Mouse (Mus musculus) cerebellum, adult 2 months (tissue): ENCODE results near the gene Sh3bp2. TPM values are rescaled to one million over a fixed set of nuclear protein-coding genes. Genes with fewer than 3 reads are reported as not detected.
A peak's percentile ranks its signal among the peaks of the same experiment; 100 is the strongest.
"Not testable (repeated sequence)": the region's sequence is repeated elsewhere in the genome, so short reads cannot be mapped to it uniquely, and the experiment has no call there.

Experiments
- DNase-seq, 2 experiments: peaks; one replicate each; pipeline ENCODE4 v3.0.0; 2021
- H3K27ac ChIP-seq: fragments of 200-500 bp; 2 replicates; pipeline ENCODE4 v1.5.1; 2012; ENCODE audit warnings: low read length, control low read depth, inconsistent platforms; ENCODE audit not compliant: insufficient read depth
- H3K27me3 ChIP-seq: fragments of 200-500 bp; 2 replicates; pipeline ENCODE4 v1.6.1; 2012; ENCODE audit warnings: inconsistent platforms, mild to moderate bottlenecking, low read length, moderate library complexity; ENCODE audit not compliant: control insufficient read depth, insufficient read depth
- H3K4me1 ChIP-seq: fragments of 200-500 bp; 2 replicates; pipeline ENCODE4 v1.6.1; 2011; ENCODE audit warnings: low read length; ENCODE audit not compliant: control insufficient read depth, insufficient read depth
- H3K4me3 ChIP-seq: fragments of 200-500 bp; replicated peaks from 2 replicates; pipeline ENCODE3; 2011; ENCODE audit warnings: mild to moderate bottlenecking, low read depth, low read length, control low read depth; ENCODE audit not compliant: insufficient read depth
- CTCF ChIP-seq: fragments of 200-500 bp; IDR thresholded peaks from 2 replicates; pipeline ENCODE4 v1.5.1; 2011; ENCODE audit warnings: low read depth, mild to moderate bottlenecking, control low read depth, low read length, moderate library complexity, borderline replicate concordance; ENCODE audit not compliant: insufficient read depth
- POLR2A ChIP-seq: fragments of 200-500 bp; IDR thresholded peaks from 2 replicates; pipeline ENCODE4 v1.6.1; 2011; ENCODE audit warnings: low read length, control low read depth, borderline replicate concordance; ENCODE audit not compliant: insufficient read depth
- WGBS: fragments of 180-500 bp; shearing (Covaris S2); methylation state at CpG from one replicate; pipeline ENCODE4 v1.1.7; 2018; 5-methylcytosine and 5-hydroxymethylcytosine counted together
- polyA plus RNA-seq: library from polyadenylated mRNA; depleted of rRNA; stranded (reverse); fragments of >200 nt; gene quantifications from 2 replicates; pipeline ENCODE4 v1.2.3, GENCODE M21; 2012; rRNA removed

Sh3bp2 gene
- polyA plus RNA-seq, 1 experiment, result 3.2 TPM

- 47% methylated on average over 5 of the region's 5 CpGs for WGBS
- no peak overlapping the region for H3K4me3 ChIP-seq
- H3K4me1 ChIP-seq, result peaks cover 13% of the 10 kb centered on the region
- DNase-seq, result no peak
- H3K27me3 ChIP-seq, result no peaks in the 10 kb centered on the region
- TF ChIP-seq CTCF (no peak), POLR2A (no peak)
- no peak overlapping the region for H3K27ac ChIP-seq
Observed at GRCm38 (mm10) chr5:34591388-34592004, 65.9 kb downstream of the Sh3bp2 start.

GRCm38 (mm10) chr5:34592224-34592623 is 66.6 kb downstream of the Sh3bp2 start:
- 78% methylated on average over 5 of the region's 5 CpGs for WGBS

GRCm38 (mm10) chr5:34592666-34593065 is 67.0 kb downstream of the Sh3bp2 start:
- no peak for TF ChIP-seq CTCF
- Histone ChIP-seq H3K27me3 (no peaks in the 10 kb centered on the region), H3K4me1 (peaks cover 12% of the 10 kb centered on the region), H3K4me3 (no peak overlapping the region), H3K27ac (no peak overlapping the region)
- no peak for DNase-seq
- WGBS, result 88% methylated on average over 6 of the region's 6 CpGs

More at GRCm38 (mm10) chr5:34592224-34592623, 66.6 kb downstream of the Sh3bp2 start:
- not testable (repeated sequence) for H3K4me3 ChIP-seq, H3K27ac ChIP-seq, DNase-seq, H3K27me3 ChIP-seq
- H3K4me1 ChIP-seq, result peaks cover 13% of the 10 kb centered on the region

GRCm38 (mm10) chr5:34593202-34593727 is 67.6 kb downstream of the Sh3bp2 start:
- Histone ChIP-seq H3K27ac (no peak overlapping the region), H3K4me3 (no peak overlapping the region), H3K4me1 (peaks cover 9% of the 10 kb centered on the region), H3K27me3 (no peaks in the 10 kb centered on the region)
- no peak for DNase-seq
- WGBS, result 97% methylated on average over 9 of the region's 9 CpGs
- TF ChIP-seq CTCF (no peak), POLR2A (no peak)

GRCm38 (mm10) chr5:34604576-34604975 is 78.9 kb downstream of the Sh3bp2 start:
- TF ChIP-seq CTCF (no peak), POLR2A (no peak)
- 40% methylated on average over 5 of the region's 5 CpGs for WGBS
- DNase-seq, result no peak
- Histone ChIP-seq H3K4me3 (no peak overlapping the region), H3K4me1 (peaks cover 11% of the 10 kb centered on the region), H3K27me3 (no peaks in the 10 kb centered on the region), H3K27ac (no peak overlapping the region)

- Histone ChIP-seq H3K27me3 (no peaks in the 10 kb centered on the region), H3K4me3 (no peak overlapping the region), H3K4me1 (peaks cover 11% of the 10 kb centered on the region), H3K27ac (peak overlapping the region; percentile 30)
- no peak for TF ChIP-seq POLR2A
- TF ChIP-seq CTCF, result peak; percentile 38; the same call in 1 of the 2 replicates
- WGBS, result 12% methylated on average over 8 of the region's 8 CpGs
- peak; percentile 54 to 71 for DNase-seq
Observed at GRCm38 (mm10) chr5:34607100-34607880, 81.7 kb downstream of the Sh3bp2 start.

- Histone ChIP-seq H3K27ac (peak overlapping the region; percentile 53), H3K4me1 (peaks cover 11% of the 10 kb centered on the region), H3K4me3 (no peak overlapping the region), H3K27me3 (no peaks in the 10 kb centered on the region)
- peak; percentile 43 for DNase-seq
- no peak for TF ChIP-seq CTCF
- no peak for TF ChIP-seq POLR2A
- 8% methylated on average over 3 of the region's 3 CpGs for WGBS
Observed at GRCm38 (mm10) chr5:34608226-34608625, 82.6 kb downstream of the Sh3bp2 start.

GRCm38 (mm10) chr5:34609966-34610365 is 84.3 kb downstream of the Sh3bp2 start:
- H3K27ac ChIP-seq, result no peak overlapping the region
- no peak for DNase-seq
- 92% methylated on average over 4 of the region's 4 CpGs for WGBS
- peaks cover 11% of the 10 kb centered on the region for H3K4me1 ChIP-seq
- TF ChIP-seq CTCF (no peak), POLR2A (no peak)
- no peak overlapping the region for H3K4me3 ChIP-seq
- no peaks in the 10 kb centered on the region for H3K27me3 ChIP-seq

Other genes starting within 250 kb of the Sh3bp2 start
- 62.9 and 69.5 TPM in 2 replicates for gene Zfyve28, start 237.4 kb upstream of the Sh3bp2 start, polyA plus RNA-seq
- 1.4 and 1.7 TPM in 2 replicates for gene Cfap99, start 237.2 kb upstream of the Sh3bp2 start, polyA plus RNA-seq
- gene Rnf4, start 189.5 kb upstream of the Sh3bp2 start, polyA plus RNA-seq, result 77.5 and 80.0 TPM in 2 replicates
- gene Fam193a, start 155.9 kb upstream of the Sh3bp2 start, polyA plus RNA-seq, result 45.5 and 52.2 TPM in 2 replicates
- 9.6 and 10.0 TPM in 2 replicates for gene Tnip2, start 11.8 kb upstream of the Sh3bp2 start, polyA plus RNA-seq
- gene Add1, start 47.8 kb downstream of the Sh3bp2 start, polyA plus RNA-seq, result 303 and 315 TPM in 2 replicates
- 114 and 127 TPM in 2 replicates for gene Mfsd10, start 111.4 kb downstream of the Sh3bp2 start, polyA plus RNA-seq
- gene Nop14, start 134.3 kb downstream of the Sh3bp2 start, polyA plus RNA-seq, result 19.5 and 21.0 TPM in 2 replicates
- gene Grk4, start 134.5 kb downstream of the Sh3bp2 start, polyA plus RNA-seq, result 4.6 TPM in 2 replicates
- 45.4 and 52.1 TPM in 2 replicates for gene Htt, start 235.9 kb downstream of the Sh3bp2 start, polyA plus RNA-seq